Mouse (Mus musculus) liver, embryonic 14.5 days (tissue): ENCODE measurements around the gene Baz1b. TPM values are rescaled to one million over a fixed set of nuclear protein-coding genes. Genes with fewer than 3 reads are reported as not detected.

ENCODE experiments used
- ATAC-seq: fragments of 200-750 bp; cut with Nextera tagmentation; 2 replicates; pipeline ENCODE4 v1.8.0; 2017; ENCODE audit warnings: moderate number of reproducible peaks, mild to moderate bottlenecking, moderate library complexity; ENCODE audit not compliant: insufficient read depth
- DNase-seq, 3 experiments: peaks; one replicate each; pipeline ENCODE4 v3.0.0-alpha.2; 2012 to 2013; ENCODE audit warnings: low read depth in 3 of 3, low spot score in 3 of 3
- H3K27ac ChIP-seq: fragments of 300-500 bp; sonication (generic); 2 replicates; pipeline ENCODE4 v1.5.1; 2014; ENCODE audit warnings: moderate library complexity, mild to moderate bottlenecking, control low read depth, inconsistent platforms
- H3K27me3 ChIP-seq: fragments of 300-500 bp; sonication (generic); 2 replicates; pipeline ENCODE4 v1.6.1; 2014; ENCODE audit warnings: mild to moderate bottlenecking, low read length, moderate library complexity; ENCODE audit not compliant: control insufficient read depth, insufficient read depth
- H3K36me3 ChIP-seq: fragments of 300-500 bp; sonication (generic); replicated peaks from 2 replicates; pipeline ENCODE4 v1.6.1; 2014; ENCODE audit warnings: low read depth; ENCODE audit not compliant: control insufficient read depth, insufficient read depth
- H3K4me1 ChIP-seq, 2 experiments: fragments of 200-500 bp in 1 of 2; fragments of 300-500 bp in 1 of 2; sonication (generic) in 1 of 2; replicated peaks; 2 replicates each; pipeline ENCODE4 v1.6.1; 2012 to 2014; ENCODE audit warnings: antibody characterized with exemption in 1 of 2, inconsistent platforms in 1 of 2, low read length in 1 of 2; ENCODE audit not compliant: control insufficient read depth in 2 of 2, insufficient read depth in 2 of 2
- H3K4me2 ChIP-seq: fragments of 300-500 bp; sonication (generic); 2 replicates; pipeline ENCODE4 v1.6.1; 2014; ENCODE audit warnings: low read depth, mild to moderate bottlenecking, control low read depth, moderate library complexity
- H3K4me3 ChIP-seq, 2 experiments: fragments of 200-500 bp in 1 of 2; fragments of 300-500 bp in 1 of 2; sonication (generic) in 1 of 2; 2 replicates each; pipeline ENCODE4 v1.5.1; 2012 to 2014; ENCODE audit warnings: low read depth in 2 of 2, low read length in 2 of 2, mild to moderate bottlenecking in 2 of 2, control low read depth in 1 of 2, inconsistent platforms in 1 of 2, moderate library complexity in 1 of 2; ENCODE audit not compliant: insufficient read depth in 1 of 2
- H3K9ac ChIP-seq: fragments of 300-500 bp; sonication (generic); replicated peaks from 2 replicates; pipeline ENCODE4 v1.6.1; 2014; ENCODE audit warnings: mild to moderate bottlenecking, control low read depth, moderate library complexity
- H3K9me3 ChIP-seq: fragments of 300-500 bp; sonication (generic); 2 replicates; pipeline ENCODE4 v1.6.1; 2016; ENCODE audit warnings: low read length, mixed read lengths; ENCODE audit not compliant: control insufficient read depth
- CTCF ChIP-seq: IDR thresholded peaks from 2 replicates; pipeline ENCODE4 v1.5.1; 2016; ENCODE audit warnings: antibody characterized with exemption, low read depth, control low read depth
- EP300 ChIP-seq: IDR thresholded peaks from 2 replicates; pipeline ENCODE4 v1.6.1; 2016; ENCODE audit warnings: antibody characterized with exemption, low read depth
- WGBS: fragments of 180-500 bp; shearing (Covaris S2); extraction: QIAGEN DNeasy Blood & Tissue Kit; methylation state at CpG from one replicate; pipeline ENCODE4 v1.1.7; 2014; ENCODE audit not compliant: insufficient replicate concordance; 5-methylcytosine and 5-hydroxymethylcytosine counted together
- polyA plus RNA-seq, 2 experiments: library from polyadenylated mRNA; depleted of rRNA in 1 of 2; stranded (reverse) in 1 of 2; unstranded in 1 of 2; fragments of >200 nt; fragmentation: Nextera tagmentation in 1 of 2; extraction: Ambion mirVana in 1 of 2; gene quantifications; 2 replicates each; pipeline versions ENCODE4 v1.2.1 to v1.2.3; 2012 to 2014

The Baz1b gene
- polyA plus RNA-seq, 2 experiments = 18.2 to 20.7 TPM

- ATAC-seq (no peak), DNase-seq (no peak)
- H3K4me2 ChIP-seq = no peak overlapping the region
- no peaks in the 10 kb centered on the region for H3K9me3 ChIP-seq
- H3K27me3 ChIP-seq = no peaks in the 10 kb centered on the region
- WGBS = 64% methylated on average over 7 of the region's 7 CpGs
- no peak overlapping the region for H3K27ac ChIP-seq
- peaks cover 0 to 3% of the 10 kb centered on the region in 2 experiments; a peak in 2 of 4 replicates for H3K4me1 ChIP-seq
- H3K9ac ChIP-seq = no peak overlapping the region
- peaks cover 29% of the 10 kb centered on the region for H3K36me3 ChIP-seq
- no peak overlapping the region for H3K4me3 ChIP-seq
- no peak for TF ChIP-seq CTCF
- no peak for TF ChIP-seq EP300
Measured at GRCm38 (mm10) chr5:135161650-135162049, 25.4 kb upstream of the Baz1b start.

DNA sequence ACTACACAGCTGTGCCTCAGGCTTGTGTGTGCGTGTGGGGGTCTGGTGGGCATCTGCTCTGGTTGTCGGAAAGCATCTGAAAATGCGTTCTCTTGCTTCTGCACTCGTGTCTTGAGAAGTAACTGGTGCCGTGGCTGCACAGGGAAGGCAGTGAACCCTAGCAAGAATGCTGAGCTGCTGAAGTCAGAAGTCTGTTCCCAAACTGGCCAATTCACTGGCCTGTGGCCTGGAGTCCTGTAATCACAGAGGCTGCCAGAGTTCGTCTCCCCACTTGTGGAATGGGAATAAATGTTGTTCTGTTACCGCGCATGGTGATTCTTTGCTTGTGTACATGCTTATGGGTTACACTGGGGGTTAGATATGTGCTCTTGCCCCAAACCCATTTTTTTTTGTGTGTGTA lies 24.7 kb upstream of the Baz1b start:
- ATAC-seq (no peak), DNase-seq (no peak)
- no peak overlapping the region for H3K9ac ChIP-seq
- no peaks in the 10 kb centered on the region for H3K27me3 ChIP-seq
- no peak overlapping the region for H3K27ac ChIP-seq
- peaks cover 0 to 3% of the 10 kb centered on the region in 2 experiments; a peak in 2 of 4 replicates for H3K4me1 ChIP-seq
- TF ChIP-seq EP300 (no peak), CTCF (no peak)
- H3K4me2 ChIP-seq = no peak overlapping the region
- no peaks in the 10 kb centered on the region for H3K9me3 ChIP-seq
- 84% methylated on average over 8 of the region's 8 CpGs for WGBS
- H3K4me3 ChIP-seq = no peak overlapping the region
- peaks cover 24% of the 10 kb centered on the region for H3K36me3 ChIP-seq

DNA sequence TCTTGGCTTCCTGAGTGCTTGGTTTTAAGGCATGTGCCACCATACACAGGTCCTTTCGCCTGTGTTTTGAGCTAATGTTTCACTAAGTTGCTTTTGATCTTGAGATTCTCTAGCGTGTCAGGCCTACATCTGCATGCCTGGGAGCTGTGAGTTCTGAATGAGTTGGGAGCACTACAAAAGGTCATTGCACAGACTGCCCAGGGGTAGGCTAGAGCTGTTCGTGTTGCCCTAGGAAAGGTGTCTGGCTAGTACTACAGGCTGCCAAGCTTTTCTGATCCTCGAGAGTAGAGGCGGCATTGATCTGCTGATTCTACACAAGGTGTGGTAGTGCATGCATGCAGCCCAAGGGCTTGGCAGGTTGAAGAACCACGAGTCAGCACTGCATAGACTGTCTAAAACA lies 24.2 kb upstream of the Baz1b start:
- Histone ChIP-seq H3K27ac (no peak overlapping the region), H3K4me2 (no peak overlapping the region), H3K9ac (no peak overlapping the region), H3K36me3 (peaks cover 23% of the 10 kb centered on the region), H3K27me3 (no peaks in the 10 kb centered on the region), H3K9me3 (no peaks in the 10 kb centered on the region), H3K4me3 (no peak overlapping the region), H3K4me1 (peaks cover 0 to 5% of the 10 kb centered on the region in 2 experiments; a peak in 3 of 4 replicates)
- ATAC-seq (no peak), DNase-seq (no peak)
- 68% methylated on average over 6 of the region's 6 CpGs for WGBS
- no peak for TF ChIP-seq EP300
- no peak for TF ChIP-seq CTCF

DNA sequence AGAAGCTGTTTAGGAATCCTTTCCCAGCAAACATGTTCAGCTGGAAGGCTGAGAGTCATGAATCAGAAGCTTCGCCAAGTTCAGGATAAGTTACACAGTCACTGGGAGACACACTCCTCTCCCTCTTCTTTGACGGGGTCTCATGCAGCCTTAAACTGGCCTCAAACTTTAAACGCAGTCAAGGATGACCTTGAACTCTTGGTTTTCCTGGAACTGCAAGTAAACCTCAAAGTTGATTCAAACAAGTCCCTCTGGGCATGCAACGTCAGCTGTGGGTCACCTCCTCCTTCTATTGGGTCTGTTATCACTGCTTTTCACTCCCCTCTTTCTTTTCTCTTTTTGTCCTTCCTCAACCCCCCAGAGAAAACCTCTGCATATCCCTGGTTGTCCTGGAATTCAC lies 20.2 kb upstream of the Baz1b start:
- Histone ChIP-seq H3K4me2 (no peak overlapping the region), H3K27me3 (no peaks in the 10 kb centered on the region), H3K27ac (no peak overlapping the region), H3K4me1 (peaks cover 16 to 23% of the 10 kb centered on the region in 2 experiments), H3K4me3 (no peak overlapping the region), H3K9me3 (no peaks in the 10 kb centered on the region), H3K36me3 (peaks cover 8% of the 10 kb centered on the region; the same call in 1 of the 2 replicates), H3K9ac (no peak overlapping the region)
- DNase-seq (no peak), ATAC-seq (no peak)
- TF ChIP-seq EP300 = no peak
- TF ChIP-seq CTCF = no peak
- WGBS = 66% methylated on average over 4 of the region's 4 CpGs

DNA sequence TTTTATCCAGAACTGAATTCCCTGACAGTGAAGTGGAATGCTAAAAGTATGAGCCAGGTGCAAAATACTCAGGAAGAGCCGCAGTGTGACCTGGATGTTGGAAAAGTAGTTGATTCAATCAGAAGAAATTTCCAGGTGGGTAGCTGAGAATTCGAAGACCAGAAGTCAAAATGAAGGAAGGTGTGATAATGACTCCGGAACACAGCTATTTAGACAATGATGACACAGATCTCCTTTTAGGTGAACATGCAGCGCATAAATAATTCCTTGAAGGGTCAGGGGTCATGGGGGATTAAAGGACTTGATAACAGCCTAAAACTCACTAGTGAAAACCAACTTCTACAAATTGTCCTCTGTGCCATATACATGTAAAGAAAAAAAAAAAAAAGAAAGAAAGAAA lies 19.6 kb upstream of the Baz1b start:
- WGBS = 87% methylated on average over 4 of the region's 4 CpGs

More for the DNA sequence above, 19.6 kb upstream of the Baz1b start:
- no peak for TF ChIP-seq EP300
- no peak for TF ChIP-seq CTCF
- Histone ChIP-seq H3K4me1 (peaks cover 16 to 23% of the 10 kb centered on the region in 2 experiments), H3K4me2 (peak overlapping the region; percentile 72), H3K36me3 (peaks cover 13% of the 10 kb centered on the region), H3K27me3 (no peaks in the 10 kb centered on the region), H3K9ac (no peak overlapping the region; the same call in 1 of the 2 replicates), H3K27ac (peak overlapping the region; percentile 88; the same call in 1 of the 2 replicates), H3K9me3 (no peaks in the 10 kb centered on the region), H3K4me3 (no peak overlapping the region)
- ATAC-seq (no peak), DNase-seq (no peak)
